Mouse (Mus musculus) G1E (cell line): ENCODE measurements around the gene Cmss1. TPM values are rescaled to one million over a fixed set of nuclear protein-coding genes. Genes with fewer than 3 reads are reported as not detected.

Experiments
- ATAC-seq: 2 replicates; pipeline ENCODE4 v1.8.0; 2016; ENCODE audit warnings: mild to moderate bottlenecking; ENCODE audit not compliant: insufficient number of reproducible peaks, poor library complexity, low FRiP score, severe bottlenecking; ENCODE audit errors: extremely low read depth
- DNase-seq: peaks from one replicate; pipeline ENCODE4 v3.0.0; 2012; ENCODE audit warnings: low spot score
- H3K27me3 ChIP-seq: 2 replicates; pipeline ENCODE4 v1.6.1; 2012; ENCODE audit warnings: mild to moderate bottlenecking, low read length, inconsistent platforms; ENCODE audit not compliant: insufficient read depth
- H3K36me3 ChIP-seq: replicated peaks from 2 replicates; pipeline ENCODE3; 2012; ENCODE audit warnings: mild to moderate bottlenecking, inconsistent platforms
- H3K4me1 ChIP-seq: 2 replicates; pipeline ENCODE4 v1.6.1; 2012; ENCODE audit warnings: low read depth, low read length, inconsistent platforms, mixed read lengths; ENCODE audit not compliant: insufficient read depth
- H3K4me3 ChIP-seq: 2 replicates; pipeline ENCODE4 v1.5.1; 2012; ENCODE audit warnings: low read depth, mild to moderate bottlenecking, inconsistent platforms, low read length, moderate library complexity, mixed read lengths
- H3K9me3 ChIP-seq: replicated peaks from 2 replicates; pipeline ENCODE4 v1.6.1; 2012; ENCODE audit warnings: inconsistent platforms
- CTCF ChIP-seq: IDR thresholded peaks from 2 replicates; pipeline ENCODE4 v1.5.1; 2012; ENCODE audit warnings: low read depth, low read length, inconsistent platforms, mixed read lengths
- GATA1 ChIP-seq: IDR thresholded peaks from 2 replicates; pipeline ENCODE4 v1.6.1; 2012; ENCODE audit warnings: borderline replicate concordance, low read length, inconsistent platforms, mixed read lengths
- GATA2 ChIP-seq: IDR thresholded peaks from 2 replicates; pipeline ENCODE4 v1.6.1; 2012; ENCODE audit warnings: low read depth, low read length, inconsistent platforms, borderline replicate concordance
- POLR2AphosphoS5 ChIP-seq: IDR thresholded peaks from 2 replicates; pipeline ENCODE4 v1.6.1; 2012; ENCODE audit warnings: low read depth, low read length, inconsistent platforms; ENCODE audit not compliant: insufficient replicate concordance
- TAL1 ChIP-seq: conservative IDR thresholded peaks from 2 replicates; pipeline ENCODE4 v1.6.1; 2012; ENCODE audit warnings: low read depth, low read length, inconsistent platforms, mixed read lengths
- polyA plus RNA-seq: library from polyadenylated mRNA; stranded (reverse); fragments of >175 nt; gene quantifications from 2 replicates; pipeline ENCODE4 v1.2.3, GENCODE M21; 2012
- total RNA-seq, 2 experiments: library from RNA; stranded (forward) in 1 of 2; stranded (reverse) in 1 of 2; fragments of 200-1000 nt in 1 of 2; fragments of >200 nt in 1 of 2; fragmentation: Nextera tagmentation in 1 of 2; gene quantifications; 2 replicates each; pipeline ENCODE4 v1.2.3; 2014 to 2017

Gene Cmss1
- total and polyA plus RNA-seq, 3 experiments: 12.8 to 66.7 (median 66.3) TPM

DNA sequence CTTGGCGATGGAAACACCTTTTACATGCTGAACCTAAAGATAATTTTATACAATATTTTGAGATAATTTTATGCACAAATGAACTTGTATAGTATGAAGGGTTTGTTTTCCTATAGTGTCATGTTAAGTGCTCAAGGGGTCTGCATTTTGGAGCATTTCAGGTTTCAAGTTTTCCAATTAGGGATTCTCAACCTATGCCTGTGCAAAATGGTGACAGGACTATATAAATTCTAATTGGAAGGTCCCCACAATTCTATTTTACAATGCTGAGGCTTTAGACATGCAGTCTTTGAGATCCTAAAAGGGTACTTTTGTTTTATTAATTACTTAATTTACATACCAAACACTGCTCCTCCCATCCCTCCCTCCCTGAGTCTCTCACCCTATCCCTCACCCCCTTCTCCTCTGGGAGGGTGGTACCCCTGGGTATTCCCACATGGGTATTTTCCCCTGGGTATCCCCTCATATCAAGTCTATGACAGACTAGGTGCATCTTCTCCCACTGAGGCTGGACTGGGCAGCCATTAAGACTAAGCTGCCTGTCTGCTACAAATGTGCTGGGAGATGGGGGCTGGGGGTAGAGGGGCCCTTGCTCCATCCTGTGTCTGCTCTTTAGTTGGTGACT lies 30.8 kb downstream of the Cmss1 start:
- Histone ChIP-seq H3K27me3 (no peaks in the 10 kb centered on the region), H3K4me3 (no peak overlapping the region), H3K36me3 (peaks cover 12% of the 10 kb centered on the region), H3K9me3 (no peaks in the 10 kb centered on the region), H3K4me1 (no peaks in the 10 kb centered on the region)
- DNase-seq: no peak
- ATAC-seq: no peak
- TF ChIP-seq GATA1: no peak
- TF ChIP-seq TAL1: no peak
- TF ChIP-seq CTCF: no peak
- no peak for TF ChIP-seq GATA2
- TF ChIP-seq POLR2AphosphoS5: no peak

DNA sequence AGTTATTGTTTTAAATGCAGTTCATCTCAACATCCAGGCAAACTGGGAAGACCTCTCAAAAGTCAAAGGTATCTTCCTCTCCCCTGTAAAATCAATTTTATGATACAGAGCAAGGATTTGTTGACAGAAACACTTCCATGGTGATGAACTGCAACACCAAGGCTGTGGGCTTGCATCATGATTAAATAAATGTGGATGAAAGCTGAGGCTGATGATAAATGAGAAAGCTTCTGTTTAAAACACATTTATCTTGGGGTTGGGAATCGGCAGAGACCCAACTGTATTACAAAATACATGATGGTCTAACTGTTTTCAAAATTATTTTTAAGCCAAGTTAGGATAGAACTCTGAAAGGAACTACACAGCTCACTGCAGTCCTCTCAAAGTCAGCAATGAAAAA lies 32.8 kb downstream of the Cmss1 start:
- Histone ChIP-seq H3K9me3 (no peaks in the 10 kb centered on the region), H3K36me3 (peaks cover 10% of the 10 kb centered on the region), H3K4me1 (no peaks in the 10 kb centered on the region), H3K4me3 (no peak overlapping the region), H3K27me3 (no peaks in the 10 kb centered on the region)
- no peak for ATAC-seq
- TF ChIP-seq GATA1 (no peak), TAL1 (no peak), GATA2 (no peak), POLR2AphosphoS5 (no peak), CTCF (no peak)
- no peak for DNase-seq

DNA sequence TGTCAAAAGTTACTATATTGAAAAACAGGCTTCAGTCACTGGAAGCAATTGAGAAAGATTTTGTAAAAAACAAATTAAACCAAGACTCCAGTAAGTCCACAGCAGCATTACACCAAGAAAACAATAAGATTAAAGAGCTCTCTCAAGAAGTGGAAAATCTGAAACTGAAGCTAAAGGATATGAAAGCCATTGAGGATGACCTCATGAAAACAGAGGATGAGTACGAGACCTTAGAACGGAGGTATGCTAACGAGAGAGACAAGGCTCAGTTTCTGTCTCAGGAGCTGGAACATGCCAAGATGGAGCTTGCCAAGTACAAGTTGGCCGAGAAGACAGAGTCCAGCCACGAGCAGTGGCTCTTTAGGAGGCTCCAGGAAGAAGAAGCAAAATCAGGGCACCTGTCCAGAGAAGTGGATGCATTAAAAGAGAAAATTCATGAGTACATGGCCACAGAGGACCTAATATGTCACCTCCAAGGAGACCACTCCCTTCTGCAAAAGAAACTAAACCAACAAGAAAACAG lies 35.8 kb downstream of the Cmss1 start:
- ATAC-seq: no peak
- Histone ChIP-seq H3K4me1 (no peaks in the 10 kb centered on the region), H3K36me3 (peaks cover 10% of the 10 kb centered on the region), H3K9me3 (no peaks in the 10 kb centered on the region), H3K4me3 (no peak overlapping the region), H3K27me3 (no peaks in the 10 kb centered on the region)
- TF ChIP-seq GATA1 (no peak), CTCF (no peak), GATA2 (no peak), POLR2AphosphoS5 (no peak), TAL1 (no peak)
- no peak for DNase-seq

DNA sequence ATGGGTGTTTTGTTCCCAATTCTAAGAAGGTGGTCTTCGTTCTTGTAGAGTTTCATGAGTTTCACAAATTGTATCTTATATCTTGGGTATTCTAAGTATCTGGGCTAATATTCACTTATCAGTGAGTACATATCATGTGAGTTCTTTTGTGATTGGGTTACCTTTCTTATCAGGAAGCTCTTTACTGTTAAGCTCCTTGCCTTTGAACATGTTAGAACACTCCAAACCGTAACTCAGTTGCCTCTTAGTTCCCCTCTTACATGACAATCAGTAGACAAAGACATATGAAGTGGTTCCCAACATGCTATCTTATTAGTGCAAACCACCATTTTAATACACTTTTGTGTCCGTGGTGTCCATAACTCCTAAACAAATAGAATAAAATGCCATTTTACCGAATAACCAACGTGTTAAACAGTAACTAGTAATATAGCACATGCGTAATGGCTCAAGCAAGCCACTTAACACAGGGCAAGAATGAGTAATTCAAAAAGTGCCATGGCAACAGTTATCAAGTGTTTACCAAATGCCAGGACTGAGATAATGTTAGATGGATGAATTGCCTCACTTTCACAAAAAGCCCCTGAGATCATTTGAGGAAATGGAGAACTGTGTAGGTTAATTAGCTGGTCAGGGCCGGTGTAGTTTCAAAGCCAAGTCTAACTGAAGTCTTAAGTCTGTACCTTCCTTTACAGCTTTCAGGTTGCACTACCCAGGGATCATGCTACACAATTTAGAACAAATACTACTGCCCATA lies 37.8 kb downstream of the Cmss1 start:
- H3K36me3 ChIP-seq: peaks cover 15% of the 10 kb centered on the region
- H3K27me3 ChIP-seq: no peaks in the 10 kb centered on the region
- H3K9me3 ChIP-seq: no peaks in the 10 kb centered on the region
- H3K4me1 ChIP-seq: no peaks in the 10 kb centered on the region
- H3K4me3 ChIP-seq: no peak overlapping the region
- ATAC-seq: no peak
- no peak for DNase-seq
- no peak for TF ChIP-seq POLR2AphosphoS5
- no peak for TF ChIP-seq GATA1
- TF ChIP-seq GATA2: no peak
- TF ChIP-seq CTCF: no peak
- no peak for TF ChIP-seq TAL1

DNA sequence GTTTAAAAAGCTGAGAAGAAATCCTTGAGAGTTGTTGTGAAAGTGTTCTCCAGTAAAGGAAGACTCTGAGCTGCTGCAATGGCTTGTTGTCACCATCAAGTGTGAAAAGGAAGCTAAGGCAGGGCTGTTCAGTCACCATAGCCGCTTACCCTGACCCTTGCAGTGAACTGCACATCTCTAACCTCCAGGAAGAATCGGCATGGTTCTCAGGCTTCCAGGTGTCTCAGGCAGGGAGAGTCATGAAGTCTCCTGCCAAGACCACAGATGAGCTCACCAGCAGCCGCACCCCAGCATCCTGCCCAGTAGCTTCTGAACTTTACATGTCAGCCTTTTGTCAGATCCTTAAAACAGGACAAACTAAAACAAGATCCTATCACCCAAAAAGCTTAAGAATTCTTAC lies 40.4 kb downstream of the Cmss1 start:
- no peak for DNase-seq

DNA sequence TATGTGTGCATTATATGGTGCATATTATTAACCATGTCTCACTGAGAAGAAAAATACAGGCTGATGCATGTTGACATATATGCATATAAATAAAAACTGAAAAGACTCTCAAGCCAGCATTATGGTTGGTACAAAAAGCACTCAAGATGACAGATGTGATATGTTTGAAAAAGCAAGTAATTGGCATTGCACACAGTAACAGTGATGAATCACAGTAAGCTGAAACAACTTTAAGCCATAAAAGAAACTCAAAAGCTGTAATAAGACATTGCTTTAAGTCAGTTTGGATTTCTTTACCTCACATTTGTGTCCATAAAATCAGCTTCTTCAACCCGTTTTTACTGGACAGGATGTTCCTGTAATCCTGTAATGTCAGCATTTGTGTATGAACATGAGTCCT lies 41.9 kb downstream of the Cmss1 start:
- H3K4me1 ChIP-seq: no peaks in the 10 kb centered on the region
- TF ChIP-seq GATA1 (no peak), CTCF (no peak), GATA2 (no peak), TAL1 (no peak), POLR2AphosphoS5 (no peak)
- H3K27me3 ChIP-seq: no peaks in the 10 kb centered on the region
- H3K4me3 ChIP-seq: no peak overlapping the region
- no peak for ATAC-seq
- H3K36me3 ChIP-seq: peaks cover 15% of the 10 kb centered on the region
- DNase-seq: no peak
- H3K9me3 ChIP-seq: no peaks in the 10 kb centered on the region

More for the DNA sequence above, 40.4 kb downstream of the Cmss1 start:
- Histone ChIP-seq H3K36me3 (peaks cover 15% of the 10 kb centered on the region), H3K9me3 (no peaks in the 10 kb centered on the region), H3K4me3 (no peak overlapping the region), H3K27me3 (no peaks in the 10 kb centered on the region), H3K4me1 (no peaks in the 10 kb centered on the region)
- TF ChIP-seq POLR2AphosphoS5: no peak
- no peak for TF ChIP-seq GATA1
- TF ChIP-seq CTCF: no peak
- no peak for TF ChIP-seq TAL1
- no peak for TF ChIP-seq GATA2
- ATAC-seq: no peak

DNA sequence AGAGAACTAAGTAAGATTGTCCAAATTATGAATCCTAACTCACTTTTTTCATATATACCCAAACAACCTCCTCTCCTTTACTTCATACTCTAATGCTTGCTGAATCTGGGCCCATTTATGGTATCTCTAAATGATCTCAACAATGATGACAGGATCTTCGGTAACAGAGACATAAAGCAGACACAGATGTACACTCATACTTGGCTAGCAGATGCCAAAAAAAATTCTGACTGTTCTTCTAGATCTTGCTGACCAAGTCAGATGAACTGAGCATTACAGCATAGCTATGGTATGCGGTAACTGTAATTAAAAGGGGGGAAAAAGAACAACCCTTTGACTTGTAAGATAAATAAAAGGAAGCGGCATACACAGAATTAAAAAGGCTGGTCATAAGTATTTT lies 43.2 kb downstream of the Cmss1 start:
- no peak for TF ChIP-seq TAL1
- Histone ChIP-seq H3K4me1 (no peaks in the 10 kb centered on the region), H3K9me3 (no peaks in the 10 kb centered on the region), H3K4me3 (no peak overlapping the region), H3K36me3 (peaks cover 15% of the 10 kb centered on the region), H3K27me3 (no peaks in the 10 kb centered on the region)
- no peak for ATAC-seq
- no peak for DNase-seq
